Mouse (Mus musculus) retina, embryonic 14.5 days (tissue): ENCODE measurements at regions not wholly inside any gene's neighbourhood (a gene's known extent, or its start where the extent isn't known, plus 50 kb on each side); places are given as distances from the start of the nearest gene placed in this dataset.
"Not testable (repeated sequence)": the region's sequence is repeated elsewhere in the genome, so short reads cannot be mapped to it uniquely, and the experiment has no call there.

ENCODE experiments used
- DNase-seq: peaks from one replicate; pipeline ENCODE4 v3.0.0-alpha.2; 2015; ENCODE audit warnings: low spot score

DNA sequence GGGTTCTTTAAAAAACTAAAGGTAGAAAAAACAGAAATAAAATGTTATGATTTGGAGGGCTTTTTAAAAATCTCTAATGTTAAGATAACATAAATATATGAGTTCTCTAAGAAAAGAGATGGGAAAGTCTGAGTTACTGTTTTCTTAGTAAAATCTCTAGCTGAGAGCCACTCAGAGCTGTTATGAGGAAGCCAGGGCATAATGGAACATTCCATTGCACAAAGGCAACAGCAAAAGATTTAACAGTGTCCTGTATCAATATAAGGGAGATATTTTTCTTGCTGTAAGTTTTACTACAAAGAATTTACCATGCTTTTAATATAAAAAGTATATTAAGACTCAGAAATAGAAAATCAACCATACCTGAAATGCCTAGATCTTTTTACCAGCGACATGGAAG, 82.9 kb upstream of the Rfc3 start:
- DNase-seq, result peak; percentile 5

DNA sequence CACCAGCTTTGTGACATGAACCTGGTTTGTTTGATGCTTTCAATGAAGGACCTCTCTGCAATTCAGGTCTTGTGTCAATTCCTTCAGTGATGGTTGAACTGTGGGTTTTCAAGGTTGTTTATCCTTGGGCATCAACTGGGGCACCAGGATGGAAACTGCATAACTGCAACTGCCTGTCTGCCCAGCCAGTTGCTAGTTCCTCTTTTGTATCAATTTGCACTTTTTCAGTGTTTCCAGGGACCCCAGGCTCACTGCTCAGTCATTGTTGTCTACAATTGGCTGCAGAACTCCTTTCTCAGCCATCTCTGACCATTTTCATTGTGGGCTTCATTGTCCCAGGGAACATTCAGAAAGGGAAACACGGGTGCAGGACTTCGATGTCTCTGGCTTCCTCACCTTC, 74.6 kb upstream of the Rfc3 start:
- no peak for DNase-seq

DNA sequence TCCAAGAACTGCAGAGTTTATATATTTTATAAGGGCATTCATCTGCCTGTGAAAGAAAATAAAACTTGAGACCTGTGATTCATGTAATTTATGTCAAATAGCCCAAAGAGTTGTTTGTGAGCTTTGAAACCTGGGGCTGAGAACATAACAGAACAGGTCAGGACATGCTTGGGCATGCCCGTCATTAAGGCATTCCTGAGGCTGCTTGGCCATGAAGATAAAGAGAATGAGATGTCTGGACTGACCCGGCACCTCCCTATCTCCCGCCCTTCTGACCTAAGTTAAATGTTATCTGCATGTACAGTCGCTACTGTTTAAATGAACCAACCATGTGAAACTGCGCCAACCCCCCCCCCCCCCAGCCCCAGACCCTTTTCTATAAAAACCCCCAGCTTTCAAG, 73.4 kb upstream of the Rfc3 start:
- not testable (repeated sequence) for DNase-seq

DNA sequence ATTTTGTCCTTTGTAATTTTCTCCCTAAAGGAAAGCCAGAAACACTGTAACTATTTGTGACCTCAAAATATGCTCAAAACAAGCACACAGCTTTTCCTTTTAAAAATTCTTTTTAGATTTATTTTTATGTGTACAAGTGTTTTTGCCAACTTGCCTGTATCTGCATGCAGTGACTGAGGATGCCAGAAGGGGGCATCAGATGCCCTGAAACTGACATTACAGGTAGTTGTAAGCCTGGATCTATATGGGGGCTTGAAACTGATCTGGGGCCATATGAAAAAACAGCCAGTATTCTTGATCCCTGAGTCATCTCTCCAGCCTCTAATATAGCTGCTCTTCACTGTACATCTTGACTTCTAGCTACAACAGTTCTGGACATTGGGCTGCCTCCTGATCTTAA, 71.4 kb upstream of the Rfc3 start:
- DNase-seq, result no peak

DNA sequence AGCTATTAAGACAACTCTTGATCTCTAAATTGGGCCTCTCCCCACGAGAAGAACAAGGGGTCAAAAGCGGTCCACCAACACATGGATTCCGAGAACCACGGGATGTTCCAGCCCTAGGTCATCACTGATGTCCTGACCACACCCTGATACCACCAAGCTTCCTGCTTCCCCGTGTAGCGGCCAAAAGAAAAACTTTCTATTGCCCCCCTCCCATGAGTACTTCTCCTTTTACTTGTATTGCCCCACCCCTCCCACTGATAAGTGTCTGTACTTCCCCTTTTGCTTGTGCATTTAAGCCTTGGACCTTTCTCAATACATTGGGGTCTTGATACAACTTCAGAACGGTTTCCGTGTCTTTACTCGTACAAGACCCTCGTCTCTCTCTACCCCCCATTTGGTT, 68.7 kb upstream of the Rfc3 start:
- not testable (repeated sequence) for DNase-seq

DNA sequence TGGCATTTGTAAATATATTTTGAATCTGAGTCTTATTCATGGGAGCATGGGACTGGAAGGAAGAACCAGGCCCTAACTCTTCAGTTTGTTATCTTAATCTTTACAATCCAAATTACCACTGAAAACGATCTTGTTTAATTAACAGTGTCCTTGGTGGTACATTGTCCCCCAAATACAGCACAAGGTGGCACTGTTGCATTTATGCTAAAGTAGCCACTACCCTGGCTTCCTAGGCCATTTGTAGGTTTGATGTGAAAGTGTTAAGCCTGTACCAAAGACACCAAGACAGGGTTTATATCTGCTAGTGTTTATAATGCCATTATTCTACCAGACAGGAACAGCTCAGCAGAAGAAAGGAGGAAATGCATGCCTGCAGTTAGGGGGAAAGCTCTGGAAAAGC, 66.9 kb upstream of the Rfc3 start:
- no peak for DNase-seq

DNA sequence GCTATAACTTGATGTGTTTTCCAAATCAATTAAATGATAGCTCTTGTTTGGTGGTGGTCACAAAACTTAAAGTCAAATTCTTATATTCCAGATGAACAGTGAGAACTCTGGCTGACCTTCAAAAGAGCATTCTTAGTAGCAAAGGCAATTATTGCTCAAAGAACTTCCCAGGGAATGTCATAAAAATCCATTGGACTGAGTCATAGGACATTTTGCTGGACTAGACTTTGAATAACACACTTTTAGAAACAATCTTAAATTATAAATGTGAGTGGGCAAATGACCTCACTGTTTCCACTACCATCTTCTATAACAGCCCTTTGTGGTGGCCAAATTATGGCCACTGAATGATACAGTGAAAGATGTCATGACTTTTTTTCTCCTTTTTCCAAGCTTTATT, 54.2 kb upstream of the Rfc3 start:
- no peak for DNase-seq

DNA sequence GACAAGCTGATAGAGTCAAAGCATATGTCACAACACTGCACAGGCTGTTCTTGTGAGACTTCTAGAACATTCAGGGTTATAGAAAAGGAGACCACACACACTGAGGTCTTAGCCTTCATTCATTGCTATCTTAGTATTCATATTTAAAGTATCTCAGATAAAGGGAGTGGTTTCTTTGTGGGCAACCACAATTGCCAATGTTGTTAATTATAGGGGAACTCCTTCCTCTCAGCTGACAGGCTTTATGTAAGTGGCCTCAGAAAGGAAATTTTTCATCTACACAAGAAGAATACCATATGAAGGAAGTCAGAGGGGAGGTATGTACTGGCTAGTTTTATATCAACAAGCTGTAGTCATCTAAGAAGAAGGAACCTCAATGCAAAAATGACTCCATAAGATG, 53.0 kb upstream of the Rfc3 start:
- no peak for DNase-seq
